ENCODE assay signal across 8 mouse cellular contexts in the genomic region with DNA sequence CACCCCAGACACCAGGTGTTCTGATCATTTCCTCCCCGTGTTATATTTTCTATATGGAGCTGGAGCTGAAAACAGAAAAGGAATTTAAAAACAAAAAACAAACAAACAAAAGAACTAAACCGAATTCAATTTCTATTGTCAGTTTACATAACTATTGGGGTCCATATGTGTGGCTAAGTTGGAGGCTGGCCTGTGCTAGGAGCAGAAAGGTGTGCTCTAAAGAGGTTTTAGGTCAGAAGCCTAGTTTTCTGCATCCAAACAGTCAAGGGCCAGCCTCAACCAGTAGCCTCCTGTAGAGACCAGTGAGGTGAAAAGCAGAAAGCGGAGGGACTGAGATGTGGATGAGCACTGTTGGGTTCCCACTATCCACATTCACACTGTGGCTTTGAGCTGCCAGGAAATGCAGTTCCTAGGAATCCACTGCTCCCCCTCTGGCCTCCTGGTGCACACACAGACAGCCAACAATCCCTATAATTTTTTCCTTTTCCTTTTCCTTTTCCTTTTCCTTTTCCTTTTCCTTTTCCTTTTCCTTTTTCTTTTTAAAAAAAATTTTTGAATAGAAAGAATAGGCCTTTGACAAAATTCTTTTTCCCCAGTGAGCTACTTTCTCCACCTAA. TPM values are rescaled to one million over a fixed set of nuclear protein-coding genes. Genes with fewer than 3 reads are reported as not detected.
DNase-seq lines count a peak whose midpoint lies in the region; ATAC-seq and TF ChIP-seq lines count a peak whose summit lies in the region.

No protein-coding gene starts in this region.

- peaks cover 38% of the 10 kb centered on the region for H3K79me2 ChIP-seq in C2C12 (ENCODE audit: control insufficient read depth, insufficient read depth)

- no peaks in the 10 kb centered on the region for H3K9me3 ChIP-seq in heart, embryonic 10.5 days
- no peaks in the 10 kb centered on the region for H3K9me3 ChIP-seq in embryonic facial prominence, embryonic 10.5 days
- H3K9me3 ChIP-seq in intestine, postnatal 0 days (ENCODE audit: control insufficient read depth): no peaks in the 10 kb centered on the region
- no peaks in the 10 kb centered on the region for H3K9me3 ChIP-seq in neural tube, embryonic 12.5 days

- H3K79me3 ChIP-seq in C2C12 (ENCODE audit: low read depth): peaks cover 21% of the 10 kb centered on the region

- no peaks in the 10 kb centered on the region for H3K27me3 ChIP-seq in heart, embryonic 10.5 days (ENCODE audit: insufficient read depth, poor library complexity, severe bottlenecking)
- no peaks in the 10 kb centered on the region for H3K27me3 ChIP-seq in C2C12 (ENCODE audit: control insufficient read depth, insufficient read depth, insufficient read length)
- H3K27me3 ChIP-seq in embryonic facial prominence, embryonic 10.5 days (replicated peaks; ENCODE audit: low read depth, poor library complexity, severe bottlenecking): no peaks in the 10 kb centered on the region
- no peaks in the 10 kb centered on the region for H3K27me3 ChIP-seq in intestine, postnatal 0 days (replicated peaks; ENCODE audit: control insufficient read depth, insufficient read depth, low read length)
- no peaks in the 10 kb centered on the region for H3K27me3 ChIP-seq in neural tube, embryonic 12.5 days (replicated peaks)

- peak overlapping the region; percentile 56 for H3ac ChIP-seq in C2C12 (ENCODE audit: control insufficient read depth, insufficient read length, low read depth)

- 19% methylated on average over 3 of the region's 3 CpGs for WGBS in heart, embryonic 10.5 days
- 18% methylated on average over 3 of the region's 3 CpGs for WGBS in embryonic facial prominence, embryonic 10.5 days
- 12% methylated on average over 3 of the region's 3 CpGs for WGBS in intestine, postnatal 0 days
- 19% methylated on average over 3 of the region's 3 CpGs for WGBS in neural tube, embryonic 12.5 days

- no peaks in the 10 kb centered on the region for H3K36me3 ChIP-seq in heart, embryonic 10.5 days
- H3K36me3 ChIP-seq in C2C12 (ENCODE audit: control insufficient read depth, insufficient read depth): peaks cover 3% of the 10 kb centered on the region
- peaks cover 28% of the 10 kb centered on the region for H3K36me3 ChIP-seq in embryonic facial prominence, embryonic 10.5 days (replicated peaks)
- H3K36me3 ChIP-seq in intestine, postnatal 0 days (ENCODE audit: control insufficient read depth, insufficient read depth): no peaks in the 10 kb centered on the region
- no peaks in the 10 kb centered on the region; the same call in 1 of the 2 replicates for H3K36me3 ChIP-seq in neural tube, embryonic 12.5 days

- no peak for TF ChIP-seq CTCF in C2C12 (IDR thresholded peaks at IDR 0.05; ENCODE audit: control insufficient read depth, insufficient read depth, insufficient read length)
- TF ChIP-seq CTCF in intestine, postnatal 0 days (IDR thresholded peaks at IDR 0.05; ENCODE audit: low read depth): peak; percentile 58

- H3K4me2 ChIP-seq in intestine, postnatal 0 days (replicated peaks; ENCODE audit: low read depth): peak overlapping the region; percentile 77
- H3K4me2 ChIP-seq in neural tube, embryonic 12.5 days (replicated peaks): peak overlapping the region; percentile 72

- H3K9ac ChIP-seq in intestine, postnatal 0 days (ENCODE audit: low read depth, low read length): peak overlapping the region; percentile 60
- H3K9ac ChIP-seq in neural tube, embryonic 12.5 days: peak overlapping the region; percentile 63

- peak overlapping the region; percentile 83; the same call in 1 of the 2 replicates for H3K27ac ChIP-seq in heart, embryonic 10.5 days
- H3K27ac ChIP-seq in embryonic facial prominence, embryonic 10.5 days (replicated peaks): peak overlapping the region; percentile 79
- H3K27ac ChIP-seq in intestine, postnatal 0 days (ENCODE audit: low read depth, low read length): peak overlapping the region; percentile 73
- H3K27ac ChIP-seq in neural tube, embryonic 12.5 days: no peak overlapping the region

- ATAC-seq in intestine, postnatal 0 days: no peak
- ATAC-seq in neural tube, embryonic 12.5 days (ENCODE audit: low FRiP score, low read depth): no peak

- DNase-seq in heart, embryonic 10.5 days (ENCODE audit: low spot score): no peak
- no peak for DNase-seq in heart, adult 18-20 months
- DNase-seq in embryonic facial prominence, embryonic 10.5 days (ENCODE audit: low spot score): peak; percentile 14
- no peak for DNase-seq in spleen, adult 18-20 months
- no peak for DNase-seq in gastrocnemius, postnatal 10 days

- no peaks in the 10 kb centered on the region for H3K4me1 ChIP-seq in heart, embryonic 10.5 days
- peaks cover 4% of the 10 kb centered on the region; the same call in 1 of the 2 replicates for H3K4me1 ChIP-seq in embryonic facial prominence, embryonic 10.5 days
- no peaks in the 10 kb centered on the region for H3K4me1 ChIP-seq in intestine, postnatal 0 days (replicated peaks; ENCODE audit: control insufficient read depth, insufficient read depth, low read length)
- H3K4me1 ChIP-seq in neural tube, embryonic 12.5 days: peaks cover 6% of the 10 kb centered on the region

- H3K4me3 ChIP-seq in heart, embryonic 10.5 days: peak overlapping the region; percentile 68
- peak overlapping the region; percentile 64 for H3K4me3 ChIP-seq in C2C12 (ENCODE audit: insufficient read depth, poor library complexity, severe bottlenecking)
- peak overlapping the region; percentile 67 for H3K4me3 ChIP-seq in embryonic facial prominence, embryonic 10.5 days
- H3K4me3 ChIP-seq in intestine, postnatal 0 days (ENCODE audit: low read depth, low read length): peak overlapping the region; percentile 63
- H3K4me3 ChIP-seq in neural tube, embryonic 12.5 days: peak overlapping the region; percentile 57

TF ChIP-seq in C2C12, 6 proteins besides CTCF, POLR2A, EP300 and RAD21:
- TF ChIP-seq FOSL1 (IDR thresholded peaks at IDR 0.05; ENCODE audit: insufficient read depth, low read length, poor library complexity, severe bottlenecking) (no peak), MYOD1 (IDR thresholded peaks at IDR 0.05; ENCODE audit: control insufficient read depth, insufficient read length, low read depth) (no peak), CEBPB (IDR thresholded peaks at IDR 0.05; ENCODE audit: low read depth) (no peak), MYOG (IDR thresholded peaks at IDR 0.05; ENCODE audit: control insufficient read depth, extremely low read depth, insufficient read length) (no peak), MAX (IDR thresholded peaks at IDR 0.05) (no peak), USF1 (IDR thresholded peaks at IDR 0.05; ENCODE audit: low read depth) (no peak)

RNA-seq across cellular contexts. Expression of a gene that starts 1.0 kb away (rescaled TPM):
- 8.9 and 10.1 TPM in 2 replicates for polyA plus RNA-seq in heart, embryonic 10.5 days (2016; fragmentation: Nextera tagmentation; extraction: Ambion mirVana)
- total RNA-seq in heart, adult 18-20 months (2021): 1 to 10 TPM; 7.5 to 8.9 TPM
- polyA plus RNA-seq in C2C12 (2012; fragmentation: generic; extraction: Trizol): 2.3 TPM
- 12.8 and 16.3 TPM in 2 replicates for polyA plus RNA-seq in embryonic facial prominence, embryonic 10.5 days (2016; fragmentation: Nextera tagmentation; extraction: Ambion mirVana)
- polyA plus RNA-seq in intestine, postnatal 0 days (2015; fragmentation: Nextera tagmentation; extraction: Ambion mirVana): 4.4 and 4.6 TPM in 2 replicates
- polyA plus RNA-seq in neural tube, embryonic 12.5 days (2016; fragmentation: Nextera tagmentation; extraction: Ambion mirVana): 12.2 and 15.6 TPM in 2 replicates
- 10 to 100 TPM in 1 of 2 experiments, 1 to 10 TPM in 1; 8.6 to 10.9 TPM for total RNA-seq in gastrocnemius, postnatal 10 days (2021)

RNA-seq across cellular contexts. Expression of a gene that starts 26.6 kb away (rescaled TPM):
- 0.09 TPM in 1 of 2 replicates, not detected in the other for polyA plus RNA-seq in heart, embryonic 10.5 days (2016; fragmentation: Nextera tagmentation; extraction: Ambion mirVana)
- not detected for total RNA-seq in heart, adult 18-20 months (2021)
- polyA plus RNA-seq in C2C12 (2012; fragmentation: generic; extraction: Trizol): 0.08 TPM
- polyA plus RNA-seq in embryonic facial prominence, embryonic 10.5 days (2016; fragmentation: Nextera tagmentation; extraction: Ambion mirVana): 0.28 TPM in 1 of 2 replicates, not detected in the other
- not detected in 2 replicates for polyA plus RNA-seq in intestine, postnatal 0 days (2015; fragmentation: Nextera tagmentation; extraction: Ambion mirVana)
- not detected in 2 replicates for polyA plus RNA-seq in neural tube, embryonic 12.5 days (2016; fragmentation: Nextera tagmentation; extraction: Ambion mirVana)
- not detected for total RNA-seq in gastrocnemius, postnatal 10 days (2021)

RNA-seq across cellular contexts. Expression of a gene that starts 33.0 kb away (rescaled TPM):
- 6.4 and 8.9 TPM in 2 replicates for polyA plus RNA-seq in heart, embryonic 10.5 days (2016; fragmentation: Nextera tagmentation; extraction: Ambion mirVana)
- 1 to 10 TPM; 7.9 to 8.9 TPM for total RNA-seq in heart, adult 18-20 months (2021)
- polyA plus RNA-seq in C2C12 (2012; fragmentation: generic; extraction: Trizol): 1.5 TPM
- polyA plus RNA-seq in embryonic facial prominence, embryonic 10.5 days (2016; fragmentation: Nextera tagmentation; extraction: Ambion mirVana): 11.6 and 13.6 TPM in 2 replicates
- 4.4 and 4.8 TPM in 2 replicates for polyA plus RNA-seq in intestine, postnatal 0 days (2015; fragmentation: Nextera tagmentation; extraction: Ambion mirVana)
- 19.5 and 20.3 TPM in 2 replicates for polyA plus RNA-seq in neural tube, embryonic 12.5 days (2016; fragmentation: Nextera tagmentation; extraction: Ambion mirVana)
- total RNA-seq in gastrocnemius, postnatal 10 days (2021): 1 to 10 TPM; 7.4 to 8.6 TPM
